ENCODE assay signal across 20 mouse cellular contexts in the genomic region with DNA sequence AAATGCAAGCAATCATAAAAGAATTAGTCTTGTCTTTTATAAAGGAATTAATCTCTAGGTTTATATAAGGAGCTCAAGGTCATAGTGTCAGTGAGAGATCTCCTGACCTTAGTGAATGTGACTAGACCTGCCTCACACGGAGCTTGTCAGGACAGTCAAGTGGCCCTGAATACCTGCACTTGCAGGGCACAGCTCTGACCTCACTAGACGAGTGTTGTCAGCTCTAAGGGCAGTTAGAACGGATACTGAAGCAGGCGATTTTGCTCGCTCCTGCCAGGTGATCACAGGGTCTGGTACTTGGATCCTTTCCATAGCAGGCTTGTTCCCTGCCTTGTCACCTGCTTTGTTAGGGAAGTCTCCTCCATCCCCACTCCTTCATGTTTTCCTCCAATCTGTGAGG. TPM values are rescaled to one million over a fixed set of nuclear protein-coding genes. Genes with fewer than 3 reads are reported as not detected.
A peak's percentile ranks its signal among the peaks of the same experiment; 100 is the strongest.
DNase-seq lines count a peak whose midpoint lies in the region; ATAC-seq lines count a peak whose summit lies in the region.
"Had no signal": no experiment of that assay in that cellular context is flagged by ENCODE, and none has a peak within 500 bp of the region (broad histone marks: within the 10 kb centered on the region; RNA-seq: fewer than 3 reads in every experiment).

No protein-coding gene starts in this region.

- 56% methylated on average over 5 of the region's 5 CpGs for WGBS in heart, embryonic 11.5 days (ENCODE audit: insufficient replicate concordance)
- WGBS in lung, embryonic 16.5 days, result 52% methylated on average over 5 of the region's 5 CpGs

- no peaks in the 10 kb centered on the region for H3K9me3 ChIP-seq in heart, embryonic 11.5 days (replicated peaks; ENCODE audit: control insufficient read depth, low read length)
- H3K9me3 ChIP-seq in lung, embryonic 16.5 days (ENCODE audit: control insufficient read depth, low read length), result no peaks in the 10 kb centered on the region
- H3K9me3 ChIP-seq: embryonic facial prominence, embryonic 13.5 days; forebrain, embryonic 15.5 days; hindbrain, embryonic 13.5 days; midbrain, embryonic 13.5 days; neural tube, embryonic 13.5 days had no signal

- peak; percentile 45; the same call in 1 of the 2 replicates for ATAC-seq in cerebellum, adult (ENCODE audit: insufficient number of reproducible peaks, low FRiP score, low TSS enrichment)
- ATAC-seq in heart, embryonic 11.5 days (replicated peaks; ENCODE audit: insufficient number of reproducible peaks, low FRiP score, low TSS enrichment), result peak; percentile 59; the same call in 1 of the 2 replicates
- ATAC-seq in lung, embryonic 16.5 days (ENCODE audit: low read depth), result 0 out of 2 replicates have a peak, but pooled peaks have one; percentile 26
- ATAC-seq: forebrain, embryonic 15.5 days; midbrain, embryonic 13.5 days had no signal

- intact Hi-C loops in heart, postnatal 36 days (cut with DNase I), result no loop called here

- no peak overlapping the region for H3K4me3 ChIP-seq in heart, embryonic 11.5 days (ENCODE audit: low read depth, low read length)
- H3K4me3 ChIP-seq in lung, embryonic 16.5 days (ENCODE audit: low read length), result no peak overlapping the region
- H3K4me3 ChIP-seq: embryonic facial prominence, embryonic 13.5 days; forebrain, embryonic 15.5 days; hindbrain, embryonic 13.5 days; midbrain, embryonic 13.5 days; neural tube, embryonic 13.5 days had no signal

- peak overlapping the region; percentile 60 for H3K27ac ChIP-seq in heart, embryonic 11.5 days (ENCODE audit: low read depth, low read length)
- H3K27ac ChIP-seq in lung, embryonic 16.5 days (ENCODE audit: low read length), result no peak overlapping the region
- H3K27ac ChIP-seq: forebrain, embryonic 15.5 days; hindbrain, embryonic 13.5 days; kidney, postnatal 0 days; midbrain, embryonic 13.5 days; neural tube, embryonic 13.5 days had no signal

- peaks cover 20% of the 10 kb centered on the region for H3K4me1 ChIP-seq in heart, embryonic 11.5 days (ENCODE audit: control insufficient read depth, insufficient read depth, low read length)
- H3K4me1 ChIP-seq in lung, embryonic 16.5 days (replicated peaks; ENCODE audit: control insufficient read depth, insufficient read depth, low read length), result peaks cover 5% of the 10 kb centered on the region
- H3K4me1 ChIP-seq: midbrain, embryonic 13.5 days had no signal

- no peak overlapping the region for H3K9ac ChIP-seq in heart, embryonic 11.5 days (ENCODE audit: low read depth, low read length)
- H3K9ac ChIP-seq in lung, embryonic 16.5 days (ENCODE audit: low read length), result no peak overlapping the region
- H3K9ac ChIP-seq: embryonic facial prominence, embryonic 13.5 days; forebrain, embryonic 15.5 days; hindbrain, embryonic 13.5 days; midbrain, embryonic 13.5 days; neural tube, embryonic 13.5 days had no signal

- peaks cover 7% of the 10 kb centered on the region for H3K36me3 ChIP-seq in heart, embryonic 11.5 days (ENCODE audit: control insufficient read depth, insufficient read depth, low read length)
- H3K36me3 ChIP-seq in lung, embryonic 16.5 days (ENCODE audit: control insufficient read depth, insufficient read depth, low read length), result peaks cover 4% of the 10 kb centered on the region

- no peak overlapping the region for H3K4me2 ChIP-seq in heart, embryonic 11.5 days
- H3K4me2 ChIP-seq in lung, embryonic 16.5 days (ENCODE audit: low read depth, low read length), result no peak overlapping the region
- H3K4me2 ChIP-seq: embryonic facial prominence, embryonic 13.5 days; forebrain, embryonic 15.5 days; hindbrain, embryonic 13.5 days; midbrain, embryonic 13.5 days; neural tube, embryonic 13.5 days had no signal

- H3K27me3 ChIP-seq in heart, embryonic 11.5 days (ENCODE audit: control insufficient read depth, insufficient read depth, low read length), result no peaks in the 10 kb centered on the region
- H3K27me3 ChIP-seq in lung, embryonic 16.5 days (ENCODE audit: control insufficient read depth, insufficient read depth, low read depth, low read length), result no peaks in the 10 kb centered on the region
- H3K27me3 ChIP-seq: embryonic facial prominence, embryonic 13.5 days; forebrain, embryonic 15.5 days; hindbrain, embryonic 13.5 days; midbrain, embryonic 13.5 days; neural tube, embryonic 13.5 days; Patski had no signal

- DNase-seq in cerebellum, adult 11 months, result no peak
- no peak for DNase-seq in heart, postnatal 36 days
- no peak for DNase-seq in lung, postnatal 14 days
- DNase-seq in adrenal gland, postnatal 36 days, result no peak
- no peak for DNase-seq in left cerebral cortex, adult 9 months (ENCODE audit: low spot score in 2 of 2)
- DNase-seq: adrenal gland, postnatal 10 days; cerebellum, adult 11-12 months; layer of hippocampus, postnatal 36 days; right cerebral cortex, adult 18-20 months; thymus, postnatal 36 days had no signal

RNA-seq across cellular contexts. Expression of a gene that starts 36.8 kb away (rescaled TPM):
- polyA plus RNA-seq in heart, embryonic 11.5 days (2014; fragmentation: Nextera tagmentation; extraction: Ambion mirVana), result 35.3 and 43.1 TPM in 2 replicates
- 10 to 100 TPM; 28.3 to 37.7 TPM for total RNA-seq in heart, postnatal 36 days (2021)
- 40.4 and 43.4 TPM in 2 replicates for polyA plus RNA-seq in lung, embryonic 16.5 days (2015; fragmentation: Nextera tagmentation; extraction: Ambion mirVana)
- total RNA-seq in adrenal gland, postnatal 36 days (2021), result 10 to 100 TPM; 29.2 to 37.1 TPM

RNA-seq across cellular contexts. Expression of a gene that starts 36.8 kb away (rescaled TPM):
- 24.5 and 25.6 TPM in 2 replicates for polyA plus RNA-seq in heart, embryonic 11.5 days (2014; fragmentation: Nextera tagmentation; extraction: Ambion mirVana)
- 10 to 100 TPM; 22.8 to 22.9 TPM for total RNA-seq in heart, postnatal 36 days (2021)
- 25.5 and 25.7 TPM in 2 replicates for polyA plus RNA-seq in lung, embryonic 16.5 days (2015; fragmentation: Nextera tagmentation; extraction: Ambion mirVana)
- total RNA-seq in adrenal gland, postnatal 36 days (2021), result 10 to 100 TPM; 19.8 to 23.1 TPM
